Mouse (Mus musculus) embryonic fibroblast, embryonic 13.5 days (primary cell): ENCODE results near the gene Selenbp2. TPM values are rescaled to one million over a fixed set of nuclear protein-coding genes. Genes with fewer than 3 reads are reported as not detected.
"Not testable (repeated sequence)": the region's sequence is repeated elsewhere in the genome, so short reads cannot be mapped to it uniquely, and the experiment has no call there.

ENCODE experiments used
- H3K27ac ChIP-seq: 2 replicates; pipeline ENCODE4 v1.5.1; 2012; ENCODE audit warnings: low read length, control low read depth, inconsistent platforms; ENCODE audit not compliant: insufficient read depth
- H3K4me1 ChIP-seq: 2 replicates; pipeline ENCODE4 v1.6.1; 2011; ENCODE audit warnings: low read length; ENCODE audit not compliant: control insufficient read depth, insufficient read depth
- H3K4me3 ChIP-seq: 2 replicates; pipeline ENCODE4 v1.5.1; 2011; ENCODE audit warnings: mild to moderate bottlenecking, control low read depth, low read length; ENCODE audit not compliant: insufficient read depth
- CTCF ChIP-seq: IDR thresholded peaks from 2 replicates; pipeline ENCODE4 v1.5.1; 2011; ENCODE audit warnings: mild to moderate bottlenecking, control low read depth, low read length, moderate library complexity, borderline replicate concordance; ENCODE audit not compliant: insufficient read depth
- POLR2A ChIP-seq: IDR thresholded peaks from 2 replicates; pipeline ENCODE4 v1.6.1; 2011; ENCODE audit warnings: low read depth, mild to moderate bottlenecking, control low read depth, low read length, moderate library complexity
- polyA plus RNA-seq: library from polyadenylated mRNA; stranded (reverse); fragments of >200 nt; gene quantifications from 2 replicates; pipeline ENCODE4 v1.2.4, GENCODE M21; 2011; ENCODE audit warnings: low read depth; ENCODE audit not compliant: missing spikeins, insufficient read length

Selenbp2 gene
- polyA plus RNA-seq, 1 experiment: not detected

DNA sequence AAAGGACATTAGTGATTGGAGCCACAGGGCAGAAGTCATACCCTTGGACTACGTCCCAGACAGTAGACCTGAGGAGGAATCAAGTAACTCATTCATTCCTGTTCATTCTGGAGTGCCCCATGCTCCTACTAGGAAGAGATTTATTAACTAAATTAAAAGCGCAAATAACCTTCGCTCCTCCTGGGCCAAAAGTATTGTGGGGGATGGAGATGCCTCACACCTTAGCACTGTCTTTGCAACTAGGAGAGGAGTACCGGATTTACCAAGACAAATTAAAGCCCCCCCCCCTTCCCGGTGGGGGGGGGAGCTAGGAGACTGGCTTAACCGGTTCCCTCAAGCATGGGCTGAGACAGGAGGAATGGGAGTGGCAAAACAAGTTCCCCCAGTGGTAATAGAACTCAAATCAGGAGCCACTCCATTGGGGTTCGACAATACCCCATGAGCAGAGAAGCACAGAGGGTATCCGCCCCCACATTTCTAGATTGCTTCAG, 14.0 kb upstream of the Selenbp2 start:
- Histone ChIP-seq H3K4me3 (no peak overlapping the region), H3K4me1 (no peaks in the 10 kb centered on the region), H3K27ac (no peak overlapping the region)
- no peak for TF ChIP-seq POLR2A
- TF ChIP-seq CTCF: no peak

DNA sequence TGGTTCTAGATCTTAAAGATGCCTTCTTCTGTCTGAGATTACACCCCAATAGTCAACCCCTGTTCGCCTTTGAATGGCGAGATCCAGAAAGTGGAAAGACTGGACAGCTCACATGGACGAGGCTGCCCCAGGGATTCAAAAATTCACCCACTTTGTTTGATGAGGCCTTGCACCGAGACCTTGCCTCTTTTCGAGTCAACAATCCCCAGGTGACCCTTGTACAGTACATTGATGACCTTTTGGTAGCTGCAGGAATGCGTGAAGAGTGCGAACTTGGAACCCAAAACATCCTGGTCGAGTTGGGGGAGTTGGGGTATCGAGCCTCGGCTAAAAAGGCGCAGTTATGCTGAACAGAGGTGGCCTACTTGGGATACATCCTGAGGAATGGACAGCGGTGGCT, 13.3 kb upstream of the Selenbp2 start:
- H3K27ac ChIP-seq, H3K4me3 ChIP-seq: not testable (repeated sequence)

DNA sequence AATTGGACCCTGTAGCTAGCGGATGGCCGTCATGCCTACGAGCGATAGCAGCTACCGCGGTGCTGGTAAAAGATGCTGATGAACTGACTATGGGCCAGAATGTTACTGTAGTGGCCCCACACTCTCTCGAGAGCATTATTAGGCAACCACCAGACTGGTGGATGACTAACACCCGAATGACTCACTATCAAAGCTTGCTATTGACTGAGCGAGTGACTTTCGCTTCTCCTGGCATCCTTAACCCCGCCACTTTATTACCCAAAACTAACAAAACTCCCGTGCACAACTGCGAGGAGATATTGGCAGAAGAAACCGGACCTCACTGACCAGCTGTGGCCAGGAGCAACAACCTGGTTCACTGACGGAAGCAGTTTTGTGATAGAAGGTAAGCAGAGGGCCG, 12.6 kb upstream of the Selenbp2 start:
- Histone ChIP-seq H3K4me1 (no peaks in the 10 kb centered on the region), H3K4me3 (no peak overlapping the region), H3K27ac (no peak overlapping the region)
- TF ChIP-seq CTCF: no peak
- TF ChIP-seq POLR2A: no peak

More for the DNA sequence above, 13.3 kb upstream of the Selenbp2 start:
- H3K4me1 ChIP-seq: not testable (repeated sequence)

DNA sequence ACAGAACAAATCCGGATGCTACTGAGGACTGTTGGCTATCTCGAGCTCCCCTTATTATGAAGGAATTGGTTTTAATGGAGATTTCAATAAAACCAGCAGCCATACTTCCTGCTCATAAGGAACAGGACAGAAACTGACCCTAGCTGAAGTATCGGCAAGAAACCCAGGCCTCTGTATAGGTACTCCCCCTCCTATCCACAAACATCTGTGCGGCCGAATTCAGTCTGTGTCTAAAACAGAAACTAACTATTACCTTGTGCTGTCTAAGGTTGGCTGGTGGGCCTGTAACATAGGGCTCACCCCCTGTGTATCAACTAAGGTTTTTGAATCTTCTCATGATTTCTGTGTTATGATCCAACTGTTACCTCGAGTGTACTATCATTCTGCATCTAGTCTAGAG, 9.7 kb upstream of the Selenbp2 start:
- no peak for TF ChIP-seq POLR2A
- TF ChIP-seq CTCF: no peak
- Histone ChIP-seq H3K4me3 (no peak overlapping the region), H3K27ac (no peak overlapping the region), H3K4me1 (no peaks in the 10 kb centered on the region)

DNA sequence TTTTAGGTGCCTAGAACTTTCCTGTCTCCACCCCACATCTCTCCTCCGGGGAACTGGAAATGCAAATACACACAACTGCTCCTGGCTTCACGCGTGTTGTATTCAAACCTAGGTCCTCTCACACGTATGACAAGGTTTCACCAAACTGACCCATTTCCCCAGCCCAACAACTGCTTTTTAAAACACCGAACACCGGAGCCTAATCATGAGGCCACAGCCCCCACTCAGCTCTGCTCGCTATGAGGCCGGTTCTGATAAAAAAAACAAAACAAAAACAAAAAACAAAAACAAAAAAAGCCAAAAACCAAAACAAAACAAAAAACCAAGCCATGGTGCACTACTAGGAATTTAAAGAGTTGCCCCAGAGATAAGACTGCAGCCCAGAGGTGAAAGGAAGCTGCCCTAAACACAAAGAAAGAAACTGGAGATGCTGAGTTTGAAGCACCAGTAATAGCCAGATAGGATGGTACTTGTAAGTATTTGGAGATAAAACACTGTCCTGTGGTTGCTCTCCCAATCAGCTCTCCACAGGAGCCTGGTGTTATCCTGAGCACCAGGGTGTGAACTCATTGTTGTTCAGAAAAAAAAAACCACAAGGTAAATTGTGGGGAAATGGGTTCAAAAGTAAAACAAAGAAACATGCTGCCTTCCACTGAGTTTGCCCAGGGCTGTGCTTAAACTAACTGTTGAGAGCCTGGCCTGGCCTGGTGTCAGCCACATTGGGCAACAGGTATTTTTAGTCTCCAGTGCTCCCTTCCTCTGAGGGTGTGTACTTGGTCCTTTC, 7.2 kb upstream of the Selenbp2 start:
- not testable (repeated sequence) for H3K4me1 ChIP-seq, H3K4me3 ChIP-seq

DNA sequence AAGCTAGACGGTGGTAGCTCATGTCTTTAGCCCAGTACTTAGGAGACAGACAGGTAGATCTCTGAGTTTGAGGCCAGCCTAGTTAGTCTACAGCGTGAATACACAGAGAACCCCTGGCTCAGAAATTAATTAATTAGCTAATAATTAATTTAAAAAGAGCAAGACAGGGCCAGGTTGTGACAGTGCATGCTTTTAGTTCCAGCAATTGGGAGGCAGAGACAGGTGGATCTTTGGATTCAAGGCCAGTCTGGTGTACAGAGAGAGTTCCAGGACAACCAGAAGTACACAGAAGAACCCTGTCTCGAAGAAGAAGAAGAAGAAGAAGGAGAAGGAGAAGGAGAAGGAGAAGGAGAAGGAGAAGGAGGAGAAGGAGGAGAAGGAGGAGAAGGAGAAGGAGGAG, 4.7 kb upstream of the Selenbp2 start:
- H3K4me3 ChIP-seq: not testable (repeated sequence)

More for the DNA sequence above, 7.2 kb upstream of the Selenbp2 start:
- H3K27ac ChIP-seq: not testable (repeated sequence)

DNA sequence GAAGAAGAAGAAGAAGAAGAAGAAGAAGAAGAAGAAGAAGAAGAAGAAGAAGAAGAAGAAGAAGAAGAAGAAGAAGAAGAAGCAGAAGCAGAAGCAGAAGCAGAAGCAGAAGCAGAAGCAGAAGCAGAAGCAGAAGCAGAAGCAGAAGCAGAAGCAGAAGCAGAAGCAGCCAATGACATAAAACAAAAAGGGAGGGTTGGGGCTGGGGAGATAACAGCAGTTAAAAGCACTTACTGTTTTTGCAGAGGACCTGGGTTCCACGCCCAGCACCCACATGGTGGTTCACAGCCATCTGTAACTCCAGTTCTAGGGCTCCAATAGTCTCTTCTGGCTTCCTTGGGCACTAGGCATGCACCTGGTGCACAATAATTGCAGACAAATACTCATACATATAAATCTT, 4.2 kb upstream of the Selenbp2 start:
- H3K4me3 ChIP-seq, H3K27ac ChIP-seq, H3K4me1 ChIP-seq: not testable (repeated sequence)

More for the DNA sequence above, 4.7 kb upstream of the Selenbp2 start:
- H3K4me1 ChIP-seq, H3K27ac ChIP-seq: not testable (repeated sequence)

DNA sequence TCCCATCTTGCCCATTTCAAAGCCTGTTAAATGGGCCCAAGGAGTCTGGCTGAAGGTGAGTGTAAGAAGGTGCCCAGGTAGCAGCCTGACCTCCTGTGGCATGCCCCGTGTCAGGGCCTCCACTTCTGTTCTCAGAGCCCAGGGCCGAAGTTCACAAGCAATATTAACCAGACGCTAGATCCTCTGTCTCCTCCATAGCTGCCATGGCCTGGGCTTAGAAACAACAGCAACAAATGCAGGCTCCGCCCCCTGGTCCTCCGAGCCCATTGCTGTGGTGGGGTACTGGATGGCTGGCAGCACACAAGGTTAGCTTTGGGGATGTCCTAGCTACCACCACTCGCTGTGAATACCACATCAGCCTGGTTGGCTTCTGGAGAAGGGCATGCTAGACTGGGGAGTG, 3.2 kb upstream of the Selenbp2 start:
- not testable (repeated sequence) for H3K4me3 ChIP-seq, H3K4me1 ChIP-seq, H3K27ac ChIP-seq

DNA sequence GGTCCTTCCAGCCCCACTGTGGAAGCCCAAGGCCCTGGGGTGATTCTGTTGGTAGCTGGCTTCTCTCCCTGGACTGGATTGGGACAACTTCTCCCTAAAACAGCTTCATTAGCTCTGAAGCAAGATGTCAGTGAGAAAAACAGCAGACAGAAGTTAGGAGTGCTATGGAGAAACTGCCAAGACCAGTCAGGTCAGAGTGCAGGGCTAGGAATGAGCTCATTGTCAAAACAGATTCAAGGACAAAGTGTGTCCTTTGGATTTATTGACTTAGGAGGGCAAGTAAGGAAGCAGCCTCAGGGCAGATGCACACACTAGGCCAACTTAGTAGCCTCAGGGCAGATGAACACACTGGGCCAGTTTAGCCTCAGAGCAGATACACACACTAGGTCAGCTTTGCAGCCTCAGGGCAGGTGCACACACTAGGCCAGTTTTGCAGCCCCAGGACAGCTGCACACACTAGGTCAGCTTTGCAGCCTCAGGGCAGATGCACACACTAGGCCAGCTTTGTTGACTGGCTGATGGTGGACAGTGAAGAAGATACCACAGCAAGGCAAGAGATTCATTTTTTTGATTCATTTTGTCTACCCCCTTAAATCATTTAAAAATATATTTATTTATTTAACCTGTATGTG, 2.6 kb upstream of the Selenbp2 start:
- Histone ChIP-seq H3K27ac (no peak overlapping the region), H3K4me1 (no peaks in the 10 kb centered on the region), H3K4me3 (no peak overlapping the region)
- no peak for TF ChIP-seq POLR2A
- no peak for TF ChIP-seq CTCF

DNA sequence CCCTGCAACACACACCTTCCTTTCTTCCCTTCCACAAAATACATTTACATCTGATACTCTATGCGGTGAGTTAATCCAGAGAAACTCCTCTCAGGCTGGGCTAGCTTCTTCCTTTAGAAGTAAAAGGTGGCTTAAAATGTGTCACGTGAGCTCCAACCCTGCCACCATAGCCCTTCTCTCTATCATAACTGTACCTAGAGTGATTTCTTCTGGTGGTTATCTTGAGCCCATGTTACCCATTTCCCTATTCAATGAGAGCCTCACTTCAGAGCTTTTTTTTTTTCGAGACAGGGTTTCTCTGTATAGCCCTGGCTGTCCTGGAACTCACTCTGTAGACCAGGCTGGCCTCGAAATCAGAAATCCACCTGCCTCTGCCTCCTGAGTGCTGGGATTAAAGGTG, 1.7 kb upstream of the Selenbp2 start:
- H3K27ac ChIP-seq, H3K4me1 ChIP-seq, H3K4me3 ChIP-seq: not testable (repeated sequence)

DNA sequence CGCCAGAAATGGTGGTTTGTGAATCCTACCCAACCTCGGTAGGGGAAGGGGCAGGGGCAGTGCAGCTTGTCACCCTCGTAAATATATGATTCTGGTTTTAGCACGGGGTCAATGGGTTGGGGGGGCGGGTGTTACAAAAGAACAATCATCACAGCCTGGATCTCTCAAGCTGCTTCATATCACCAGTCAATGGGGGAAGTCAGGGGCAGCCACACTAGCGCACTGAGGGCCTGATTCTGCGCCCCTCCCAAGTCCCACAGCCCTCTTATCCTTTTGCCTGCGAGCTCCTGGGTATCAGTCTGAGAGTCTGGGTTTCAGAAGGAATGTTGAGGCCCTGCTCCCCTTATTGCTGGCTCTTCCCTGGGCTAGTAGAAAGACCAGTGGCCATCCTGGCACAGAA, 518 bp downstream of the Selenbp2 start:
- H3K27ac ChIP-seq, H3K4me1 ChIP-seq, H3K4me3 ChIP-seq: not testable (repeated sequence)

DNA sequence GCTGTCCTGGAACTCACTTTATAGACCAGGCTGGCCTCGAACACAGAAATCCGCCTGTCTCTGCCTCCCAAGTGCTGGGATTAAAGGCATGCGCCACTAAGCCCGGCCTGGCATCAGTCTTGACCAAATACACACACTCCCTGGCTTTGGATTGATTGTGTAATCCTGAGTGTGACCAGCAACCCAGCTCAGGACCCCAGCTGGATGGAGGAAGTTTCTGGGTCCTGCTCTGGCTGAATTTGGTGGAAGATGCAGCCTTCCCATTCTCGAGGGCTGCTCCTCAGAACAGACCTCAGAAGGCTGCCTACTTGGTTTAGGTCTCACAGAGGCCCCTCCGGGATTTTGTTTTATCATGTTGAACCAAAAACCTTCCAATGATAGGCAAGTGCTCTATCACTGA, 2.2 kb downstream of the Selenbp2 start:
- not testable (repeated sequence) for H3K4me3 ChIP-seq, H3K27ac ChIP-seq, H3K4me1 ChIP-seq

DNA sequence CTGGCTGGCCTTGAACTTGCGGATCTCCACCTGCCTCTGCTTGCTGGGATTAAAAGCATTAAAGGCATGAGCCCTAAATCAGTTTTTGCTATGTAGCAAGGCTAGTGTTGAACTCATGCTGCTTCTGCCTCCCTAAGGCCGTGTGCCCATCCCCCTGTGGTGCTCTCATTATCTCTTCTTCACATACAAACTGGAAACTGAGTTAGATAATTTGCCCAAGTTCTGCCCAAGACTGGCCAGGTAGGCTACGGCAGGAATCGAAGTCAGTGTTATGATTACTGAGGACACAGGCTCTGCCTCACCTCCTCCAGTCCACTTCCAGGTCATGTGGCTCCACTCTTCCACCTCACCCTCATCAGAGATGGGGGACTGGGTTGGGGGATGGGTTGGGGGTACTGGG, 2.9 kb downstream of the Selenbp2 start:
- H3K27ac ChIP-seq, H3K4me1 ChIP-seq, H3K4me3 ChIP-seq: not testable (repeated sequence)

DNA sequence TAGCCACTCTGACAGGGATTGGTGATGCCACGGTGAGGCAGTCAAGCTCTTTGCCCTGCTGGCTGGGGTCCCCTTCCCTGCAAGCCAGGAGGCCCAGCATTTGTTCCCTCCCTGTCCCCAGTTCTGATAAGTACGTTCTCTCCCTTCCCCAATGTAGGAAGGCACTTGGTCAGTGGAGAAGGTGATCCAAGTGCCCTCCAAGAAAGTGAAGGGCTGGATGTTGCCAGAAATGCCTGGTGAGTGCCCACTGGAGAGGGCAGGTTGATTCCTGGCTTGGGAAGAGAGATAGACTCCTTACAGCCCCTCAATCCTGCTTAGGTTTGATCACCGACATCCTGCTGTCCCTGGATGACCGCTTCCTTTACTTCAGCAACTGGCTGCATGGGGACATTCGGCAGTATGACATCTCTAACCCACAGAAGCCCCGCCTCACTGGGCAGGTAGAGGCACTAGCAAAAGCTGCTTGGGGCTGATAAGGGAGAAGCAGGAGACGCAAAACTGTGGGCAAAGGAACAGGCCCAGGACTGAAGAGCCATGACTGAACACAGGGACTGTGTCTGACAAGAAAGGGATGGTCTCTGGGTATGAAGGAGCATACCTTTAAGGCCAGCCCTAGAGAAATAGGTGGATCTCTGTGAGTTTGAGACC, 8.9 kb downstream of the Selenbp2 start:
- H3K4me3 ChIP-seq, H3K4me1 ChIP-seq, H3K27ac ChIP-seq: not testable (repeated sequence)
